Mouse (Mus musculus): ENCODE measurements at regions not wholly inside any gene's neighbourhood (a gene's known extent, or its start where the extent isn't known, plus 50 kb on each side); places are given as distances from the start of the nearest gene placed in this dataset.
"Not testable (repeated sequence)": the region's sequence is repeated elsewhere in the genome, so short reads cannot be mapped to it uniquely, and the experiment has no call there.

DNA sequence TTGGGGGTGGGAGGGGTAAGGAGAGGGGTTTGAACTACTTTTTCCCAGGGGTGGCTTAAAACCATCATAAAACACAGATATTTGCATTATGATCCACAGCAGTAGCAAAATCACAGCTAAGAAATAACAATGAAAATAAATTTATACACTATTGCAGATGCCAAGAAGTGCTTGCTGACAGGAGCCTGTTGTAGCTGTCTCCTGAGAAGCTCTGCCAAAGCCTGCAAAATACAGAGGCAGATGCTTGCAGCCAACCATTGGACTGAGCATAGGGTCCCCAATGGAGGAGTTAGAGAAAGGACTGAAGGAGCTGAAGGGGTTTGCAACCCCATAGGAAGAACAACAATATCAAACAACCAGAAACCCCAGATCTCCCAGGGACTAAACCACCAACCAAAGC lies 52.1 kb upstream of the Dyrk2 start:
- not testable (repeated sequence) for H3K36me3 ChIP-seq, H3K4me2 ChIP-seq, H3K9me3 ChIP-seq, H3K27ac ChIP-seq, H3K4me3 ChIP-seq, H3K27me3 ChIP-seq, H3K9ac ChIP-seq
- peak; percentile 23; the same call in 1 of the 2 replicates for ATAC-seq (ENCODE audit: borderline replicate concordance, extremely low read depth, low FRiP score, low TSS enrichment)
- H3K4me1 ChIP-seq, result peaks cover 18% of the 10 kb centered on the region
